Mouse (Mus musculus) intestine, embryonic 16.5 days (tissue): ENCODE data around the gene Dgkd. TPM values are rescaled to one million over a fixed set of nuclear protein-coding genes. Genes with fewer than 3 reads are reported as not detected.
"Not testable (repeated sequence)": the region's sequence is repeated elsewhere in the genome, so short reads cannot be mapped to it uniquely, and the experiment has no call there.

Source experiments
- ATAC-seq: fragments of 200-750 bp; cut with Nextera tagmentation; 2 replicates; pipeline ENCODE4 v1.8.0; 2017; ENCODE audit warnings: moderate TSS enrichment, moderate library complexity
- H3K27ac ChIP-seq: fragments of 300-500 bp; sonication (generic); 2 replicates; pipeline ENCODE4 v1.5.1; 2014; ENCODE audit warnings: mild to moderate bottlenecking, low read length
- H3K27me3 ChIP-seq: fragments of 300-500 bp; sonication (generic); replicated peaks from 2 replicates; pipeline ENCODE4 v1.6.1; 2014; ENCODE audit warnings: low read length, control low read depth, mixed read lengths; ENCODE audit not compliant: control insufficient read depth, insufficient read depth
- H3K36me3 ChIP-seq: fragments of 300-500 bp; sonication (generic); 2 replicates; pipeline ENCODE4 v1.6.1; 2014; ENCODE audit warnings: low read length, control low read depth; ENCODE audit not compliant: control insufficient read depth, insufficient read depth
- H3K4me1 ChIP-seq: fragments of 300-500 bp; sonication (generic); 2 replicates; pipeline ENCODE4 v1.6.1; 2014; ENCODE audit warnings: low read length, control low read depth, mixed read lengths; ENCODE audit not compliant: control insufficient read depth, insufficient read depth
- H3K4me2 ChIP-seq: fragments of 300-500 bp; sonication (generic); 2 replicates; pipeline ENCODE4 v1.6.1; 2014; ENCODE audit warnings: low read depth, low read length, control low read depth
- H3K4me3 ChIP-seq: fragments of 300-500 bp; sonication (generic); 2 replicates; pipeline ENCODE4 v1.5.1; 2014; ENCODE audit warnings: mild to moderate bottlenecking, low read length
- H3K9ac ChIP-seq: fragments of 300-500 bp; sonication (generic); 2 replicates; pipeline ENCODE4 v1.6.1; 2014; ENCODE audit warnings: low read depth, low read length
- H3K9me3 ChIP-seq: fragments of 300-500 bp; sonication (generic); 2 replicates; pipeline ENCODE4 v1.6.1; 2016; ENCODE audit warnings: low read length, control low read depth; ENCODE audit not compliant: control insufficient read depth
- WGBS: fragments of 180-500 bp; shearing (Covaris S2); extraction: QIAGEN DNeasy Blood & Tissue Kit; methylation state at CpG from one replicate; pipeline ENCODE4 v1.1.7; 2014; 5-methylcytosine and 5-hydroxymethylcytosine counted together
- polyA plus RNA-seq: library from polyadenylated mRNA; unstranded; fragments of >200 nt; fragmentation: Nextera tagmentation; extraction: Ambion mirVana; gene quantifications from 2 replicates; pipeline ENCODE4 v1.2.1, GENCODE M21; 2015

Dgkd gene
- polyA plus RNA-seq, 1 experiment from 2014 or later = 24.0 TPM

GRCm38 (mm10) chr1:87825991-87826390 is 27.1 kb upstream of the Dgkd start:
- Histone ChIP-seq H3K4me1 (0 out of 2 replicates have a peak, but pooled peaks cover 2% of the 10 kb centered on the region), H3K36me3 (no peaks in the 10 kb centered on the region), H3K4me3 (no peak overlapping the region), H3K27me3 (no peaks in the 10 kb centered on the region), H3K27ac (no peak overlapping the region), H3K9me3 (no peaks in the 10 kb centered on the region), H3K4me2 (no peak overlapping the region), H3K9ac (no peak overlapping the region)
- 82% methylated on average over 6 of the region's 6 CpGs for WGBS
- no peak for ATAC-seq

GRCm38 (mm10) chr1:87826474-87826873 is 26.6 kb upstream of the Dgkd start:
- H3K4me2 ChIP-seq = no peak overlapping the region
- no peak overlapping the region for H3K4me3 ChIP-seq
- H3K9me3 ChIP-seq = no peaks in the 10 kb centered on the region
- H3K9ac ChIP-seq = no peak overlapping the region
- 0 out of 2 replicates have a peak, but pooled peaks cover 2% of the 10 kb centered on the region for H3K4me1 ChIP-seq
- 84% methylated on average over 2 of the region's 2 CpGs for WGBS
- H3K27me3 ChIP-seq = no peaks in the 10 kb centered on the region
- no peak for ATAC-seq
- no peak overlapping the region for H3K27ac ChIP-seq
- H3K36me3 ChIP-seq = no peaks in the 10 kb centered on the region

GRCm38 (mm10) chr1:87827476-87827875 is 25.6 kb upstream of the Dgkd start:
- not testable (repeated sequence) for H3K4me3 ChIP-seq, H3K4me2 ChIP-seq, H3K27me3 ChIP-seq, H3K9ac ChIP-seq, H3K36me3 ChIP-seq, H3K27ac ChIP-seq, H3K9me3 ChIP-seq, ATAC-seq, H3K4me1 ChIP-seq
- WGBS = 86% methylated on average over 1 of the region's 1 CpGs

- H3K9me3 ChIP-seq = no peaks in the 10 kb centered on the region
- H3K9ac ChIP-seq = no peak overlapping the region
- no peak overlapping the region for H3K4me3 ChIP-seq
- ATAC-seq = no peak
- no peaks in the 10 kb centered on the region for H3K27me3 ChIP-seq
- H3K4me2 ChIP-seq = no peak overlapping the region
- H3K36me3 ChIP-seq = no peaks in the 10 kb centered on the region
- peak overlapping the region; percentile 41 for H3K27ac ChIP-seq
- 0 out of 2 replicates have a peak, but pooled peaks cover 2% of the 10 kb centered on the region for H3K4me1 ChIP-seq
- WGBS = 47% methylated on average over 9 of the region's 9 CpGs
Observed at GRCm38 (mm10) chr1:87828185-87828584, 24.9 kb upstream of the Dgkd start.

GRCm38 (mm10) chr1:87828926-87829580 is 24.0 kb upstream of the Dgkd start:
- no peak; the same call in 1 of the 2 replicates for ATAC-seq
- H3K27ac ChIP-seq = no peak overlapping the region
- WGBS = 29% methylated on average over 7 of the region's 7 CpGs

GRCm38 (mm10) chr1:87829621-87830211 is 23.4 kb upstream of the Dgkd start:
- ATAC-seq = 0 out of 2 replicates have a peak, but pooled peaks have one; percentile 31
- no peak overlapping the region for H3K4me3 ChIP-seq
- H3K4me2 ChIP-seq = no peak overlapping the region
- H3K27me3 ChIP-seq = no peaks in the 10 kb centered on the region
- no peaks in the 10 kb centered on the region for H3K9me3 ChIP-seq
- H3K4me1 ChIP-seq = 0 out of 2 replicates have a peak, but pooled peaks cover 2% of the 10 kb centered on the region
- H3K36me3 ChIP-seq = no peaks in the 10 kb centered on the region
- no peak overlapping the region for H3K9ac ChIP-seq
- 38% methylated on average over 6 of the region's 6 CpGs for WGBS
- H3K27ac ChIP-seq = no peak overlapping the region

More at GRCm38 (mm10) chr1:87828926-87829580, 24.0 kb upstream of the Dgkd start:
- no peaks in the 10 kb centered on the region for H3K27me3 ChIP-seq
- H3K4me2 ChIP-seq = no peak overlapping the region
- no peak overlapping the region for H3K9ac ChIP-seq
- no peak overlapping the region for H3K4me3 ChIP-seq
- H3K9me3 ChIP-seq = no peaks in the 10 kb centered on the region
- H3K36me3 ChIP-seq = no peaks in the 10 kb centered on the region
- H3K4me1 ChIP-seq = 0 out of 2 replicates have a peak, but pooled peaks cover 2% of the 10 kb centered on the region

- Histone ChIP-seq H3K27ac (no peak overlapping the region), H3K4me1 (no peaks in the 10 kb centered on the region), H3K27me3 (no peaks in the 10 kb centered on the region), H3K36me3 (no peaks in the 10 kb centered on the region), H3K4me2 (no peak overlapping the region), H3K4me3 (no peak overlapping the region), H3K9ac (no peak overlapping the region), H3K9me3 (no peaks in the 10 kb centered on the region)
- WGBS = 43% methylated on average over 1 of the region's 1 CpGs
- ATAC-seq = no peak
Observed at GRCm38 (mm10) chr1:87836453-87836852, 16.6 kb upstream of the Dgkd start.

- Histone ChIP-seq H3K27me3 (no peaks in the 10 kb centered on the region), H3K4me2 (no peak overlapping the region), H3K36me3 (no peaks in the 10 kb centered on the region), H3K4me3 (no peak overlapping the region), H3K4me1 (no peaks in the 10 kb centered on the region), H3K9ac (no peak overlapping the region), H3K9me3 (no peaks in the 10 kb centered on the region), H3K27ac (no peak overlapping the region)
- ATAC-seq = no peak
- 58% methylated on average over 5 of the region's 5 CpGs for WGBS
Observed at GRCm38 (mm10) chr1:87837018-87837417, 16.1 kb upstream of the Dgkd start.

GRCm38 (mm10) chr1:87840411-87841208 is 12.5 kb upstream of the Dgkd start:
- 45% methylated on average over 11 of the region's 11 CpGs for WGBS
- Histone ChIP-seq H3K9ac (no peak overlapping the region), H3K4me1 (no peaks in the 10 kb centered on the region), H3K4me3 (no peak overlapping the region), H3K27me3 (no peaks in the 10 kb centered on the region), H3K36me3 (no peaks in the 10 kb centered on the region), H3K9me3 (no peaks in the 10 kb centered on the region), H3K4me2 (no peak overlapping the region), H3K27ac (no peak overlapping the region)
- no peak for ATAC-seq
